In the genomic region with DNA sequence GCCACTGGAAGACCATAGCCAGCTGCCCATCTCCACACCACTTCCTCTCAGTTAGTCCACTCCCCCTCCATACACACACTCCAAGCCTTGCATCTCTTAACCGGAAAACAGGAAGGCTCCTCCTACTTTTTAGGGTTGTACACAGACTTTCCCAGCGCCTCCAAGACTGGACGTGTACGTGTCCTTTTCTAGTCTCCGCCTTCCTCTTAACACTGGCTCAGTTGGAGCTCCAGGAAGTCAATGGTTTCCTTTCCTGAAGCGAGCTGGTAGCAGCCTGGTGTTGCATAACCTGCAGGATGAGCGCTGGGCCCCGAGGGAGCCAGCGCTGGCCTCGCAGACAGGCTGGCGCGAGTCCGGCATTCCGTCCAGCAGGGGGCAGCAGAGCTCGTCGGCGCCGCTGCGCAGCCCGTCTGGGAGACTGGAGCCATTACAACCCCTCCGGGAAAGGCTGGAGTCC, we compare ENCODE assay signal across 8 mouse cellular contexts.
DNase-seq lines count a peak whose midpoint lies in the region; ATAC-seq and TF ChIP-seq lines count a peak whose summit lies in the region.

No protein-coding gene starts in this region.

- peak; percentile 96 for TF ChIP-seq CTCF in olfactory bulb, adult 2 months (IDR thresholded peaks at IDR 0.05; ENCODE audit: insufficient read depth, low read depth, low read length)
- TF ChIP-seq CTCF in thymus, adult 2 months (IDR thresholded peaks at IDR 0.05; ENCODE audit: borderline replicate concordance, control insufficient read depth, extremely low read depth, insufficient read depth, low read length, poor library complexity) = peak; percentile 98

- peaks cover 27% of the 10 kb centered on the region for H3K27me3 ChIP-seq in hindbrain, embryonic 10.5 days (ENCODE audit: insufficient read depth, poor library complexity, severe bottlenecking)
- H3K27me3 ChIP-seq in lung, embryonic 15.5 days = no peaks in the 10 kb centered on the region
- no peaks in the 10 kb centered on the region for H3K27me3 ChIP-seq in thymus, adult 2 months (ENCODE audit: control insufficient read depth, insufficient read depth, low read length)

- peak overlapping the region; percentile 81 for H3K27ac ChIP-seq in hindbrain, embryonic 10.5 days
- peak overlapping the region; percentile 82 for H3K27ac ChIP-seq in lung, embryonic 15.5 days
- H3K27ac ChIP-seq in olfactory bulb, adult 2 months (ENCODE audit: insufficient read depth, low read depth, low read length) = peak overlapping the region; percentile 26; the same call in 1 of the 2 replicates
- H3K27ac ChIP-seq in thymus, adult 2 months (ENCODE audit: control insufficient read depth, insufficient read depth, low read length) = no peak overlapping the region

- H3K4me2 ChIP-seq in lung, embryonic 15.5 days = peak overlapping the region; percentile 44

- H3K9ac ChIP-seq in lung, embryonic 15.5 days = no peak overlapping the region

- no peak for TF ChIP-seq POLR2A in olfactory bulb, adult 2 months (IDR thresholded peaks at IDR 0.05; ENCODE audit: insufficient read depth, low read depth, low read length)
- no peak for TF ChIP-seq POLR2A in thymus, adult 2 months (IDR thresholded peaks at IDR 0.05; ENCODE audit: control insufficient read depth, extremely low read depth, insufficient read depth, low read length, poor library complexity)

- H3K4me1 ChIP-seq in hindbrain, embryonic 10.5 days (replicated peaks) = peaks cover 45% of the 10 kb centered on the region
- peaks cover 16% of the 10 kb centered on the region for H3K4me1 ChIP-seq in lung, embryonic 15.5 days
- H3K4me1 ChIP-seq in olfactory bulb, adult 2 months (ENCODE audit: control insufficient read depth, insufficient read depth, low read length) = peaks cover 14% of the 10 kb centered on the region
- no peaks in the 10 kb centered on the region for H3K4me1 ChIP-seq in thymus, adult 2 months (replicated peaks; ENCODE audit: control insufficient read depth, insufficient read depth, low read length)

- H3K9me3 ChIP-seq in hindbrain, embryonic 10.5 days = no peaks in the 10 kb centered on the region
- no peaks in the 10 kb centered on the region for H3K9me3 ChIP-seq in lung, embryonic 15.5 days

- H3K4me3 ChIP-seq in hindbrain, embryonic 10.5 days = peak overlapping the region; percentile 40
- H3K4me3 ChIP-seq in lung, embryonic 15.5 days = peak overlapping the region; percentile 9
- H3K4me3 ChIP-seq in olfactory bulb, adult 2 months (ENCODE audit: insufficient read depth, low read depth, low read length) = peak overlapping the region; percentile 8
- no peak overlapping the region for H3K4me3 ChIP-seq in thymus, adult 2 months (ENCODE audit: control insufficient read depth, insufficient read depth, low read length)

- ATAC-seq in lung, embryonic 15.5 days (ENCODE audit: borderline replicate concordance, extremely low read depth, low FRiP score, low TSS enrichment) = peak; percentile 94

- WGBS in hindbrain, embryonic 10.5 days = under 1% methylated on average over 21 of the region's 21 CpGs
- under 1% methylated on average over 21 of the region's 21 CpGs for WGBS in lung, embryonic 15.5 days
- WGBS in olfactory bulb, adult 2 months = 2% methylated on average over 21 of the region's 21 CpGs
- whole genome bisulfite sequencing in thymus, adult 2 months = 2% methylated on average over 21 of the region's 21 CpGs

- H3K36me3 ChIP-seq in hindbrain, embryonic 10.5 days = no peaks in the 10 kb centered on the region
- H3K36me3 ChIP-seq in lung, embryonic 15.5 days = no peaks in the 10 kb centered on the region
- H3K36me3 ChIP-seq in thymus, adult 2 months (ENCODE audit: control insufficient read depth, insufficient read depth, low read length) = no peaks in the 10 kb centered on the region

- DNase-seq in NIH3T3 (ENCODE audit: low read depth) = peak; percentile 91
- DNase-seq in cerebellum, adult 9-11 months = peak; percentile 83
- DNase-seq in frontal cortex, adult 2 months (ENCODE audit: extremely low spot score in 1 of 2, low spot score in 1 of 2) = peak; percentile 65 to 97
- DNase-seq in hindbrain, embryonic 10.5 days (ENCODE audit: low spot score) = peak; percentile 94
- peak; percentile 76 for DNase-seq in layer of hippocampus, adult 9-10 months (ENCODE audit: low spot score)
- DNase-seq in thymus, adult 2 months = peak; percentile 85
